Mouse (Mus musculus): ENCODE results near the gene Mtmr2.
"Not testable (repeated sequence)": the region's sequence is repeated elsewhere in the genome, so short reads cannot be mapped to it uniquely, and the experiment has no call there.

DNA sequence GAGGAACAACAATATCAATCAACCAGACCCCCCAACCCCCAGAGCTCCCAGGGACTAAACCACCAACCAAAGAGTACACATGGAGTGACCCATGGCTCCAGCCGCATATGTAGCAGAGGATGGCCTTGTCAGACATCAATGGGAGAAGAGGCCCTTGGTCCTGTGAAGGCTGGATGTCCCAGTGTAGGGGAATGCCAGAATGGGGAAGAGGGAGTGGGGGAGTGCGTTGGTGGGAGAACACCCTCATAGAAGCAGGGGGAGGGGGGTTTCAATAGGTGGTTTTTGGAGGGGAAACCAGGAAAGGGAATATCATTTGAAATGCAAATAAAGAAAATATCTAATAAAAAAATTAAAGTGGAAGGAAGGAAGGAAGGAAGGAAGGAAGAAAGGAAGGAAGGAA, 32.3 kb upstream of the Mtmr2 start:
- not testable (repeated sequence) for TF ChIP-seq CTCF (IDR thresholded peaks at IDR 0.05; ENCODE audit: low read depth); EP300 (optimal IDR thresholded peaks at IDR 0.05)

Data from stomach, postnatal 0 days (tissue).